Mouse (Mus musculus) brain, adult 2 months (tissue): ENCODE data around the gene Gm10260.

ENCODE experiments used
- DNase-seq: peaks from one replicate; pipeline ENCODE4 v3.0.0; 2011; ENCODE audit warnings: low read depth, low spot score

The Gm10260 gene

GRCm38 (mm10) chr13:97760532-97760931 is at the start of gene Gm10260:
Gene Gm10260, minus strand, starts transcription at chr13:97760632.
- DNase-seq: no peak

- DNase-seq: no peak
Observed at GRCm38 (mm10) chr13:97809828-97810227, 49.4 kb upstream of the Gm10260 start.

GRCm38 (mm10) chr13:97805907-97806306 is 45.5 kb upstream of the Gm10260 start:
- DNase-seq: peak; percentile 60

- DNase-seq: no peak
Observed at GRCm38 (mm10) chr13:97802386-97802785, 42.0 kb upstream of the Gm10260 start.

GRCm38 (mm10) chr13:97797462-97797861 is 37.0 kb upstream of the Gm10260 start:
- no peak for DNase-seq

GRCm38 (mm10) chr13:97794780-97795179 is 34.3 kb upstream of the Gm10260 start:
- no peak for DNase-seq

GRCm38 (mm10) chr13:97793932-97794331 is 33.5 kb upstream of the Gm10260 start:
- no peak for DNase-seq

GRCm38 (mm10) chr13:97791664-97792063 is 31.2 kb upstream of the Gm10260 start:
- DNase-seq: no peak

GRCm38 (mm10) chr13:97789782-97790450 is 29.5 kb upstream of the Gm10260 start:
- no peak for DNase-seq

- no peak for DNase-seq
Observed at GRCm38 (mm10) chr13:97785167-97785835, 24.9 kb upstream of the Gm10260 start.

- DNase-seq: peak; percentile 57
Observed at GRCm38 (mm10) chr13:97783423-97784143, 23.2 kb upstream of the Gm10260 start.

GRCm38 (mm10) chr13:97782063-97782462 is 21.6 kb upstream of the Gm10260 start:
- DNase-seq: no peak

GRCm38 (mm10) chr13:97781637-97782036 is 21.2 kb upstream of the Gm10260 start:
- peak; percentile 47 for DNase-seq

- DNase-seq: no peak
Observed at GRCm38 (mm10) chr13:97780556-97780955, 20.1 kb upstream of the Gm10260 start.

- no peak for DNase-seq
Observed at GRCm38 (mm10) chr13:97779657-97780445, 19.4 kb upstream of the Gm10260 start.

- peak; percentile 75 for DNase-seq
Observed at GRCm38 (mm10) chr13:97778698-97779194, 18.3 kb upstream of the Gm10260 start.

- no peak for DNase-seq
Observed at GRCm38 (mm10) chr13:97777667-97778066, 17.2 kb upstream of the Gm10260 start.

GRCm38 (mm10) chr13:97776702-97777101 is 16.3 kb upstream of the Gm10260 start:
- DNase-seq: peak; percentile 79

GRCm38 (mm10) chr13:97775907-97776306 is 15.5 kb upstream of the Gm10260 start:
- DNase-seq: no peak

- DNase-seq: peak; percentile 90
Observed at GRCm38 (mm10) chr13:97774740-97775425, 14.5 kb upstream of the Gm10260 start.

- no peak for DNase-seq
Observed at GRCm38 (mm10) chr13:97769205-97769604, 8.8 kb upstream of the Gm10260 start.
